38 mouse cellular contexts compared by ENCODE assay signal in the genomic region with DNA sequence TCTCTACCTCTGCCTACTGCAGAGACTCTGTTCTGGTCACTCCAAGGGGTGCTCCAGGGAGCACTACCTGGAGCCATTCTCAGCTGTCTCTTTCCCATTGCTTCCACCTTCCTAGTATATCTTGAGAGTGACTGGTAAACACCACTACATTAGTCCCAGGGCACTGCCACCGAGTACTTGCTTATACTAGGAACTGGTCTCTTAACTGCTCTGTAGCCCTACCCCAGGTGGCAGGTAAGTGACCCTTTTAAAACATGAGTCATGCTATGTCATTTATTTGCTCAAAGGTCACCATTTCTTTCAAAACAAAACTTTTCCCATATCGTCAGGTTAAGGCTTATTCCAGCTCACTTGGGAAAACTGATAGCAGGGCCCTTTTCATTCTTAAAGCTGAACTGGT. TPM values are rescaled to one million over a fixed set of nuclear protein-coding genes. Genes with fewer than 3 reads are reported as not detected.
"Had no signal": no experiment of that assay in that cellular context is flagged by ENCODE, and none has a peak within 500 bp of the region (broad histone marks: within the 10 kb centered on the region; RNA-seq: fewer than 3 reads in every experiment).

No protein-coding gene starts in this region.

- ATAC-seq: hindbrain, embryonic 16.5 days; hindbrain, postnatal 0 days; inflammation-experienced regulatory T-cells, adult 6 months had no signal

- H3K36me3 ChIP-seq: heart, embryonic 10.5 days; heart, embryonic 12.5 days; heart, embryonic 13.5 days; heart, embryonic 15.5 days; hindbrain, embryonic 10.5 days; hindbrain, embryonic 12.5 days; hindbrain, embryonic 13.5 days; hindbrain, embryonic 15.5 days; kidney, embryonic 15.5 days had no signal

- H3K4me1 ChIP-seq: heart, embryonic 10.5 days; heart, embryonic 12.5 days; heart, embryonic 13.5 days; heart, embryonic 15.5 days; hindbrain, embryonic 10.5 days; hindbrain, embryonic 12.5 days; hindbrain, embryonic 15.5 days had no signal

- H3K9me3 ChIP-seq: heart, embryonic 10.5 days; heart, embryonic 12.5 days; heart, embryonic 13.5 days; heart, embryonic 15.5 days; hindbrain, embryonic 12.5 days; hindbrain, embryonic 13.5 days; hindbrain, embryonic 15.5 days; kidney, embryonic 15.5 days had no signal

- H3K4me3 ChIP-seq: heart, adult 2 months; heart, embryonic 10.5 days; heart, embryonic 12.5 days; heart, embryonic 13.5 days; heart, embryonic 15.5 days; hindbrain, embryonic 10.5 days; hindbrain, embryonic 12.5 days; hindbrain, embryonic 13.5 days; hindbrain, embryonic 15.5 days; kidney, embryonic 15.5 days; layer of hippocampus, adult 2 months had no signal

- H3K4me2 ChIP-seq: heart, embryonic 11.5 days; heart, embryonic 12.5 days; heart, embryonic 13.5 days; heart, embryonic 15.5 days; hindbrain, embryonic 12.5 days; hindbrain, embryonic 13.5 days; hindbrain, embryonic 14.5 days; hindbrain, embryonic 15.5 days; kidney, embryonic 15.5 days had no signal

- H3K9ac ChIP-seq: heart, embryonic 12.5 days; heart, embryonic 13.5 days; heart, embryonic 15.5 days; hindbrain, embryonic 12.5 days; hindbrain, embryonic 13.5 days; hindbrain, embryonic 14.5 days; hindbrain, embryonic 15.5 days; kidney, embryonic 15.5 days had no signal

- DNase-seq: heart, adult 2 months; heart, postnatal 10 days; heart, postnatal 14 days; heart, postnatal 36 days; heart, postnatal 4 days; kidney, adult 11 months; kidney, adult 18-20 months; kidney, adult 2 months; kidney, adult 8-10 months; kidney, adult 9 months; kidney, postnatal 10 days; kidney, postnatal 14 days; kidney, postnatal 36 days; kidney, postnatal 4 days; layer of hippocampus, adult 9-11 months; layer of hippocampus, postnatal 36 days had no signal

- H3K27me3 ChIP-seq: heart, embryonic 15.5 days; hindbrain, embryonic 12.5 days; hindbrain, embryonic 13.5 days; hindbrain, embryonic 15.5 days had no signal

- H3K27ac ChIP-seq: heart, adult 2 months; heart, embryonic 10.5 days; heart, embryonic 13.5 days; heart, embryonic 15.5 days; hindbrain, embryonic 10.5 days; hindbrain, embryonic 12.5 days; hindbrain, embryonic 13.5 days; hindbrain, embryonic 14.5 days; hindbrain, embryonic 15.5 days; hindbrain, postnatal 0 days; kidney, embryonic 15.5 days; kidney, postnatal 0 days; layer of hippocampus, adult 2 months had no signal

RNA-seq across cellular contexts. Expression of a gene that starts 40.5 kb away (rescaled TPM):
- total RNA-seq: heart, adult 2 months; heart, adult 8-10 months; heart, postnatal 10 days; heart, postnatal 25 days; heart, postnatal 36 days; heart, postnatal 4 days; hematopoietic stem cell, adult 5-6 weeks had no signal
- polyA plus RNA-seq: heart, embryonic 11.5 days; heart, embryonic 12.5 days; heart, embryonic 14.5 days; heart, embryonic 15.5 days; heart, postnatal 0 days; inflammation-experienced regulatory T-cells, adult 6 months; large intestine, adult 2 months had no signal
